Mouse (Mus musculus) ES-E14 (cell line): Measurements from ENCODE around the gene Chd6.

Source experiments
- CHD2 ChIP-seq: IDR thresholded peaks from 2 replicates; pipeline ENCODE4 v1.6.1; 2014; ENCODE audit warnings: mild to moderate bottlenecking, low read depth, low read length, inconsistent platforms
- HCFC1 ChIP-seq: IDR thresholded peaks from 2 replicates; pipeline ENCODE4 v1.6.1; 2012; ENCODE audit warnings: low read length, inconsistent platforms, borderline replicate concordance; ENCODE audit not compliant: insufficient read depth
- MAFK ChIP-seq: IDR thresholded peaks from 2 replicates; pipeline ENCODE4 v1.6.1; 2014; ENCODE audit warnings: mild to moderate bottlenecking, low read depth, low read length, inconsistent platforms; ENCODE audit not compliant: insufficient read depth
- ZC3H11A ChIP-seq: IDR thresholded peaks from 2 replicates; pipeline ENCODE4 v1.6.1; 2012; ENCODE audit warnings: low read depth, mild to moderate bottlenecking, inconsistent platforms, low read length, borderline replicate concordance
- ZNF384 ChIP-seq: IDR thresholded peaks from 2 replicates; pipeline ENCODE4 v1.6.1; 2012; ENCODE audit warnings: low read depth, low read length, inconsistent platforms

DNA sequence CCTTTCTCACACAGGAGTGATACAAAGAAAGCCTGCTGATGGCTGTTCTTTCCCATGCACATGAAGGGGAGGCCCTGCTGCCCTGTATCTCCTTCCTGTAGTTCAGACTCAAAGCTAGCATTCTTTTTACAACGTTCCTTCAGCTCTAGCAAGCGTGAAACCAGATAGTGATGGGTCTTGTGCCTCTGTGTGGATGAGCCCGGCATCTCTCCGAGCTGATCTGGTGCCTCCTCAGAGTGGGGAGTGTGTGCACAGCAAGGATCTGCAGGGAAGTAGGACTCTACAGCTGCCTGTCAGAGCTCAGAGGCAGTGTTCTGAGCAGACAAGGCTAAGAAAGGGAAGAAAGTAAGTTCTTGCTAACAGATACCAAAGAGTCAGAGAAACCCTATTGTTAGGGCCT lies 157.3 kb downstream of the Chd6 start:
- TF ChIP-seq HCFC1 (no peak), MAFK (no peak), CHD2 (no peak), ZNF384 (no peak), ZC3H11A (no peak)
